Mouse (Mus musculus): ENCODE results near the gene Plekha6. TPM values are rescaled to one million over a fixed set of nuclear protein-coding genes. Genes with fewer than 3 reads are reported as not detected.

The Plekha6 gene
- polyA plus RNA-seq, 1 experiment: 2.6 TPM

DNA sequence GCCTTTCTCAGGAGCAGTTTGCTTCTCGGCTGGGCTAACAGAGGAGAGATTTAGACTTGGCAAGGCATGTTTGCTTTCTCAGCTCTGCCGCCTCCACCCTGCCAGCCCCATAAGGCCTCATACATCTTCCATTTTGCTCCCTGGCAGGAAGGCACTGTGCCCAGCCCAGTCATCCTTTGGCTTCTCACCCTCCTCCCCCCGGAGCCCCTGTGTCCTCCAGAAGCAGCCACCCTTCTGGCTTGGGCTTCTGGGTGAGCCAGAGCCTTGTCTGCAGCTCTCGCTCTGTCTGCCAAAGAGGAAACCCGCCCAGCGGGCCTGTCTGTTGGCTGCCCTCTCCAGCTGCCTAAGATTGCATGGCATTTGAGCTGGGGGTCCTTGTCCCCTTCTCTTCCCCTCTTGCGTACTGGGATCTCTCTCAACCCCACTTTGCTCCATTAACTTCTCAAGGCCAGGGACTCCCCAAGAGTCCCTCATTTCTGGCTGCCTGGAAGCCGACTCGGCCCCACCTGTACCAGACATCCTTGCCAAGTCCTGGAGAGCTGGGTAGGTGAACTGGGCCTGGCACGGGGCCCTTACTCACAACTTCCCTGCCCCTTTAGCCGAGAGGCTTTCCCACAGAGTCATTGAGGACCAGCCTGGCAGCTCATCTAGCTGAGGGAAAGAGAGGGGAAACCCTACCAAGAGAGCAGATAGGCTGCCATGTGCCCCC, 14.9 kb downstream of the Plekha6 start:
- Histone ChIP-seq H3K4me1 (ENCODE audit: control insufficient read depth, insufficient read depth, low read length) (no peaks in the 10 kb centered on the region), H3K4me3 (ENCODE audit: insufficient read depth, low read length) (no peak overlapping the region), H3K27ac (ENCODE audit: insufficient read depth, low read length) (no peak overlapping the region)
- no peak for TF ChIP-seq CTCF (IDR thresholded peaks at IDR 0.05; ENCODE audit: borderline replicate concordance, insufficient read depth, low read length)
- TF ChIP-seq POLR2A (IDR thresholded peaks at IDR 0.05; ENCODE audit: low read depth, low read length): no peak

DNA sequence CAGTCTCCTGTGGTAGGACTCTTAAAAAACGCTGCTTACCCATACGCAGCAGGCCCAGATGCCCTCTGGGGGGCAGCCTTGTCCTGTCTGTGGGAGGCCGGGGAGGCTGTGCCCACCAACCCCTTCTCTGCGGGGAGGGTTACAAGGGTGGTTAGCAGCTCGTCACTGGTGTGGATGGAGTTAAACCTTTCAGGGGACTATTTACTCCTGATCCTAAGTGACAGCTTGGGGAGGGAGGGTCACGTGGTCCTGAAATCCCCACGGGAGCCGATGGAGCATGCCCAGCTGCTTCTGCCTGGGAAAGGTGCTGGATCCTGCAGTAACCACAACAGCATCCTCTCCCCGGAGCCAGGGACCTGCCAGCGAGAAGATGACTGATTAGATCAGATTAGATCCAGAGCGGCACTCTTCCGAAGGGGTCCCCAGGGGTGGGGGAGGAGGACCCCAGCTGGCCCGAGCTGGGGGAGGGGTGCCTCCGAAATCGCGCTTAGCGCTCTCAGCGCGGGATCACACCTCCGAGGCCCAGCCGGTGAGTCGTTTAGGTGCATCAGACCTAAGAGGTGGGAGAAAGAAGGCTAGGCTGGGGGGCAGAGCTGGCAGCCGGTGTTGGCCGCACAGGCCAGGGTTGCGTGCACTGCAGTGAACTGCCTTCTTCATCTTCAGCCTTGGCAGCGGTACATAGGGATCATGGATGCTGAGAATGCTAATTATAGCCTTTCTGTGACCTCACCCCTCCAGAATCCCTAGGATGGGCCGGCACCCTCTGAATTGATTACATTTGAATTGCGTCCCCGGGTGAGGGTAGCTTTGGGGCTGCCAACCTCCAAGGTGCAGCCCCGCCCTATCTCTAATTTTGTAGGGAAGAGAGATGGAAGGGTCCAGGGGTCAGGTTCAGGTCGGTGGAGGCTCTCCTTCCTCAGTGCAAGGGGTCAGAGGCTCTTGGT, 17.3 kb downstream of the Plekha6 start:
- H3K27ac ChIP-seq (ENCODE audit: insufficient read depth, low read length): no peak overlapping the region

DNA sequence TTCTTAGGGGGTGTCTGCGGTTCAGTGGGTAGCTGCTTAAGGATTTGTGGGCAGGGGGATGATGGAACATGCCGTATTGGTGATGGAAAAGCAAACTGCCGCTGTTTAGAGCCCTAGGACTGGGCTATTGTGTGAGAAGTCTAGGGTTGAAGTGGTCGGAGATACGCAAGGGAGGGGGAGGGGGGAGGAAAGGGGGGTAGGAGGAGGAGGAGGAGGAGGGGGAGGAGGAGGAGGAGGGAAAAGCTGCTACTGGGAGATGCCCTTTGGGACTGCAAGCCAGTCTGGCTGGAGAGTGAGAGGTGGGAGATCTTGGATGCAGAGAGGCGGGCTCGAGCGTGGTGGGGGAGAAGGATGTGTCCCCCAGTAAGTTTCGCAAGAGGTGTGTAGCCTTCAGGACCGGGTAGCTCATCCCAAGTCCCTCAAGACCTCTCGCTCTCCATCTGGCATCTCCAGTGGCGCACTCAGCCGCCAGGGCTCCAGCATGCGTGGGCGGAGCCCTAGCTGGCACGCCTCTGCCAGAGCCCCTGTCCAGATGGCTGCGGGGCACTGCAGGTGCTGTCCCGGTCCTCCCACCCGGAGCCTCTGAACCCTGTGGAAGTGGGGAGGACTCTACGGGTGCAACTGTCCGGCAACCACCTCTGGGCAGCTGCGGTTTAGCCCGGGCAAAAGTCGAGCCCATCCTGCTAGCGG, 18.2 kb downstream of the Plekha6 start:
- TF ChIP-seq POLR2A (IDR thresholded peaks at IDR 0.05; ENCODE audit: low read depth, low read length) (no peak), CTCF (IDR thresholded peaks at IDR 0.05; ENCODE audit: borderline replicate concordance, insufficient read depth, low read length) (no peak)
- H3K4me3 ChIP-seq (ENCODE audit: insufficient read depth, low read length): peak overlapping the region; percentile 29
- no peak overlapping the region for H3K27ac ChIP-seq (ENCODE audit: insufficient read depth, low read length)
- no peaks in the 10 kb centered on the region for H3K4me1 ChIP-seq (ENCODE audit: control insufficient read depth, insufficient read depth, low read length)

More for the DNA sequence above, 17.3 kb downstream of the Plekha6 start:
- Histone ChIP-seq H3K4me3 (ENCODE audit: insufficient read depth, low read length) (peak overlapping the region; percentile 29), H3K4me1 (ENCODE audit: control insufficient read depth, insufficient read depth, low read length) (no peaks in the 10 kb centered on the region)
- TF ChIP-seq POLR2A (IDR thresholded peaks at IDR 0.05; ENCODE audit: low read depth, low read length) (no peak), CTCF (IDR thresholded peaks at IDR 0.05; ENCODE audit: borderline replicate concordance, insufficient read depth, low read length) (peak; percentile 84)

DNA sequence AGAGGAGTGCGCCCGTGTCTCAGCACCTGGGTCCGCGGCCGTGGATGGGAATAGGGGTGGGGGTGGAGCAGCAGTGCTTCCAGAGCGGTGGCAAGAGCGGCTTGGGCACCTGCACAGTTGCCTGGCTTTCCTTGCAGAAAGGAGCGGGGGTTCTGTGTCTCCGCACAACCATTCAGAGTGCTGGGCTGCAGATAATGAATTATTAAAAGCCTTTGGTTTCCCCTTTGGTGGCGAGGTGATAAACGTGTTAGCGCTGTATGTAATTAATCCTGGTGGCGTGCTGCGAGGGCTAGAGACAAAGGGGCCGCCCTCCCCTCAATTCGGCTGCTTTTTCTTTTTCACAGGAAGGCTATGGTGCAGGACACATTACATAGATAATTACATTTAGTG, 18.7 kb downstream of the Plekha6 start:
- no peak for TF ChIP-seq POLR2A (IDR thresholded peaks at IDR 0.05; ENCODE audit: low read depth, low read length)
- TF ChIP-seq CTCF (IDR thresholded peaks at IDR 0.05; ENCODE audit: borderline replicate concordance, insufficient read depth, low read length): no peak
- no peaks in the 10 kb centered on the region for H3K4me1 ChIP-seq (ENCODE audit: control insufficient read depth, insufficient read depth, low read length)
- H3K4me3 ChIP-seq (ENCODE audit: insufficient read depth, low read length): peak overlapping the region; percentile 29; the same call in 1 of the 2 replicates
- no peak overlapping the region for H3K27ac ChIP-seq (ENCODE audit: insufficient read depth, low read length)

- no peak overlapping the region for H3K27ac ChIP-seq (ENCODE audit: insufficient read depth, low read length)
- H3K4me3 ChIP-seq (ENCODE audit: insufficient read depth, low read length): no peak overlapping the region
- H3K4me1 ChIP-seq (ENCODE audit: control insufficient read depth, insufficient read depth, low read length): peaks cover 5% of the 10 kb centered on the region
- no peak for TF ChIP-seq CTCF (IDR thresholded peaks at IDR 0.05; ENCODE audit: borderline replicate concordance, insufficient read depth, low read length)
- TF ChIP-seq POLR2A (IDR thresholded peaks at IDR 0.05; ENCODE audit: low read depth, low read length): no peak
Measured at GRCm38 (mm10) chr1:133183141-133183925, 19.3 kb downstream of the Plekha6 start.

- TF ChIP-seq POLR2A (IDR thresholded peaks at IDR 0.05; ENCODE audit: low read depth, low read length) (no peak), CTCF (IDR thresholded peaks at IDR 0.05; ENCODE audit: borderline replicate concordance, insufficient read depth, low read length) (no peak)
- H3K27ac ChIP-seq (ENCODE audit: insufficient read depth, low read length): peak overlapping the region; percentile 76
- H3K4me1 ChIP-seq (ENCODE audit: control insufficient read depth, insufficient read depth, low read length): peaks cover 12% of the 10 kb centered on the region
- no peak overlapping the region for H3K4me3 ChIP-seq (ENCODE audit: insufficient read depth, low read length)
Measured at GRCm38 (mm10) chr1:133187948-133188680, 24.1 kb downstream of the Plekha6 start.

- Histone ChIP-seq H3K27ac (ENCODE audit: insufficient read depth, low read length) (peak overlapping the region; percentile 76), H3K4me1 (ENCODE audit: control insufficient read depth, insufficient read depth, low read length) (peaks cover 12% of the 10 kb centered on the region), H3K4me3 (ENCODE audit: insufficient read depth, low read length) (no peak overlapping the region)
- TF ChIP-seq POLR2A (IDR thresholded peaks at IDR 0.05; ENCODE audit: low read depth, low read length) (no peak), CTCF (IDR thresholded peaks at IDR 0.05; ENCODE audit: borderline replicate concordance, insufficient read depth, low read length) (no peak)
Measured at GRCm38 (mm10) chr1:133188719-133189118, 24.7 kb downstream of the Plekha6 start.

DNA sequence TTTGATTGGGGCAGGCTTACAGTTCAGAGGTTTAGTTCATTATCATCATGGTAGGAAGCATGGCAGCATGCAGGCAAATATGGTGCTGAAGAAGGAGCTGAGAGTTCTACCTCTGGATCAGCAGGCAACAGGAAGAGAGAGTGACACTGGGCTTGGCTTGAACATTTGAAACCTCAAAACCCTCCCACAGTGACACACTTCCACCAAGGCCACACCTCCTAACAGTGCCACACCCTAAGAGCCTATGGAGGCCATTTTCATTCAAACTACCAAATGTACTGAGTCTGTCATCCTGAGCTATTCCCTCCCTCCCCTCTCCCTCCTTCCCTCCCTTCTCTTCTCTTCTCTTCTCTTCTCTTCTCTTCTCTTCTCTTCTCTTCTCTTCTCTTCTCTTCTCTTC, 25.5 kb downstream of the Plekha6 start:
- peaks cover 12% of the 10 kb centered on the region for H3K4me1 ChIP-seq (ENCODE audit: control insufficient read depth, insufficient read depth, low read length)
- no peak overlapping the region for H3K4me3 ChIP-seq (ENCODE audit: insufficient read depth, low read length)
- no peak overlapping the region for H3K27ac ChIP-seq (ENCODE audit: insufficient read depth, low read length)
- no peak for TF ChIP-seq POLR2A (IDR thresholded peaks at IDR 0.05; ENCODE audit: low read depth, low read length)
- TF ChIP-seq CTCF (IDR thresholded peaks at IDR 0.05; ENCODE audit: borderline replicate concordance, insufficient read depth, low read length): no peak

Data from embryonic fibroblast, embryonic 13.5 days (primary cell).